ENCODE assay signal across 41 mouse cellular contexts in genomic region chr3:93870635-93871034, GRCm38 (mm10). TPM values are rescaled to one million over a fixed set of nuclear protein-coding genes. Genes with fewer than 3 reads are reported as not detected.
"Had no signal": no experiment of that assay in that cellular context is flagged by ENCODE, and none has a peak within 500 bp of the region (broad histone marks: within the 10 kb centered on the region; RNA-seq: fewer than 3 reads in every experiment).

No protein-coding gene starts in this region.

RNA-seq across cellular contexts. Expression of gene Tdpoz3, which starts 44.8 kb away (rescaled TPM):
- total RNA-seq: heart, postnatal 10 days; heart, postnatal 14 days; heart, postnatal 25 days; heart, postnatal 36 days; heart, postnatal 4 days; hematopoietic stem cell, adult 5-6 weeks; hindbrain, postnatal 0 days; layer of hippocampus, adult 18-20 months; layer of hippocampus, adult 2 months; layer of hippocampus, adult 8-10 months; layer of hippocampus, postnatal 10 days; layer of hippocampus, postnatal 14 days; layer of hippocampus, postnatal 25 days; layer of hippocampus, postnatal 36 days; left cerebral cortex, adult 18-20 months had no signal
- polyA plus RNA-seq: heart, embryonic 10.5 days; heart, embryonic 11.5 days; heart, embryonic 12.5 days; heart, embryonic 13.5 days; heart, embryonic 14.5 days; heart, embryonic 15.5 days; heart, embryonic 16.5 days; heart, postnatal 0 days; hindbrain, embryonic 10.5 days; hindbrain, embryonic 11.5 days; hindbrain, embryonic 12.5 days; hindbrain, embryonic 13.5 days; hindbrain, embryonic 14.5 days; hindbrain, embryonic 15.5 days; hindbrain, embryonic 16.5 days; hindbrain, postnatal 0 days; inflammation-experienced regulatory T-cells, adult 6 months; intestine, embryonic 14.5 days; intestine, embryonic 15.5 days; intestine, embryonic 16.5 days; intestine, postnatal 0 days; kidney, adult 2 months; kidney, embryonic 14.5 days; kidney, embryonic 15.5 days; kidney, embryonic 16.5 days; kidney, postnatal 0 days; large intestine, adult 2 months had no signal
